Mouse (Mus musculus) right cerebral cortex, postnatal 14 days (tissue): ENCODE data around the gene Ccser2.
A peak's percentile ranks its signal among the peaks of the same experiment; 100 is the strongest.

Source experiments
- DNase-seq: peaks from one replicate; pipeline ENCODE4 v3.0.0; 2022

Ccser2 gene

DNA sequence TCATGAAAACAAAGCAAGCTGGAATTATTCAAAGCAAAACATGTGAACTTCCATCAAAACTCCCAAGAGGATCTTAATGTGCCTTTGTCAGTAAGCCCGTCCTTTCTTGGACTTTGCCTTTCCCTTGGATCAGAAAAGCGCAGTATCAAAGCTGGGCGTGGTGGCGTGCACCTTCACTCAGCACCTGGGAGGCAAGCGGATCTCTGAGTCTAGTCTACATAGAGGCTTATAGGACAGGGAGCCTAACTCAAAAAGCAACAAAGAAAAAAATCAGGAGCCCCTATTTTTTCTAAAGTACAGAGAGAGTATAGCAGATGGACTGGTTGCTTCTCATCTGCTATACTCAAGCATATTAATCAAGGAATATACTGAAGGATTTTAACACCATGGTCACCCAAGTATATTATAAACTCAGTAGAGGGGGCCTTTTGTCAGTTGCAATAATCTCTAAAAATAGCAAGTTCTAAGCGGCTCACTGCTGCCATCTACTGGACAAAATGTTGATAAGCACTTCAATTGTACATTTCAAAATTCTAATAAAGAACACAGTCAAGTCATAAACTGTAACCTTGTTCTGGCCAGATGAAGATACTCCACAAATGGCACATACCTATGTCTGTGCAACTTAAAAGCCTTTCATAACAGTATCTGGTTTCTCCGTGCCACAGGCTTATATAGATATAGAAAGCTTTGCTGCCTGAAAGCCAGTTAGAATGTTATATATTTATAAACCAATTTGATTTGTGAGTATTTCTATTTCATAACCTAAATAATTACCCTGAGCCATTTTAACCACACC lies 31.3 kb downstream of the Ccser2 start:
- DNase-seq: peak; percentile 22

DNA sequence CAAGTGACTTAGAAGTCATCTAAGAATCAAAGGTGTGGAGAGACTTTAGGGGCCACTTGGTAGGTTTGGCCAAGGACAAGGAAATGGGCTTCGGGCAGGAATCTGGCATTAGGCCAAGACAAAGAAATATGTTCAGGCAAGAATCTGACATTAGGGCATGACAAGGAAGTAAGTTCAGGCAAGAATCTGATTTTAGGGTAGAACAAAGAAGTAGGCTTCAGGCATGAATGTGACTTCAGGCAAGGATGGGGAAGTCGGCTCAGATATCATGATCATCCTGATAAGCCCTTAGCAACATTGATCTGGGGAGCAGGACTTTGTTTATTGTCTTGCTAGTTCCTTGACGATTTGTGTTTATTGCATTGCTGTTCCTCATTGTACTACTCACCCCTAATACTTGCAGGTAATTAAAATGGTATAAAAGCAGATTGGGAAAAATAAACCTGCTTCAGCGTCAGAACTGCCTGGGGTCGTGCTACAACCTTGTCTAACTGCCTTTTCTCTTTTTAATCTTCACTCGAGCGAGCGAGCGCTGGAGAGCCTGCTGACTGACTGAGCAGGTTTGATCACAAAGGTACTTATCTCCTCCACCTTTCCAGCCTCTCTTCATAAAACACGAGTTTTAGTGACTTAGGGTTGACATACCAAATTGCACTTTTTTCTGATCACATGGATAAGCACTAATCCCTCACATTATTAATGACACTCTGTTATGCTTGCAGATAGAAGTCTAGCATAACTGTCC lies 35.8 kb downstream of the Ccser2 start:
- DNase-seq: no peak

DNA sequence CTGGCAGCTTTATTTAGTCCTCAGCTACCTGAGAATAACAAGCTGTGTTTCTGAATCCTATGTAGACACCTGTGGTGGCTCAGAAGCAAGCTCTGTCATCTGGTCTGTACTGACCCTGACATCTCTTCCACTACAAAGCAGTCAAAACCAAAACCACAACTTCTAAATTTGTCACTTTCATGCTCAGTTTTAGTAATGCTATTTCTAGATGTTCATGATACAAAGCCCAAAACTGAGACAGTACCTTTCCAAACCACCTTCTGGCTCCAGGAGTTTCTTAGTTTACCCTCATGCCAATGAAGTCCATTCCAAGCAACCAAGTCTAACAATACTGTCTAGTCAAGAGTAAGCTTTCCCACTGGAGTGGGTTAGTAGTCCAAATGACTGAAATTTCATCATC lies 36.5 kb downstream of the Ccser2 start:
- DNase-seq: no peak

DNA sequence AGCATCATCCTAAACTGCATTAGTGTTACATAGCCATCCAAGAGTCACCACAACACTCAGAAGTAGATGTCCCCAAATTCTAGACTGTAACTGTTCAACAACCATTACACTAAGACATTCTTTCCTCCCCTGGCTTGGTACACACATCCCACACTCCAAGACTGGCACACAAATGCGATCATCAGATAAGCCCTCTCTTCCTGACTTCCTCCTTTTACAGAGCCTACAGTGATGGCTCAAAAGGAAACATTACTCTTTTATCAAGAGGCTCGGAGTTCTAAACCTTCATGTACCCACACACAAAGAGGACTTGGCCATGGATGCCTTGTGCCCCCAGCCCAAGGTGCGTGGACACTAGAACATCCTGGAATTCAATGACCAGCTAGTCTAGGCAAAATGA lies 45.2 kb downstream of the Ccser2 start:
- no peak for DNase-seq

DNA sequence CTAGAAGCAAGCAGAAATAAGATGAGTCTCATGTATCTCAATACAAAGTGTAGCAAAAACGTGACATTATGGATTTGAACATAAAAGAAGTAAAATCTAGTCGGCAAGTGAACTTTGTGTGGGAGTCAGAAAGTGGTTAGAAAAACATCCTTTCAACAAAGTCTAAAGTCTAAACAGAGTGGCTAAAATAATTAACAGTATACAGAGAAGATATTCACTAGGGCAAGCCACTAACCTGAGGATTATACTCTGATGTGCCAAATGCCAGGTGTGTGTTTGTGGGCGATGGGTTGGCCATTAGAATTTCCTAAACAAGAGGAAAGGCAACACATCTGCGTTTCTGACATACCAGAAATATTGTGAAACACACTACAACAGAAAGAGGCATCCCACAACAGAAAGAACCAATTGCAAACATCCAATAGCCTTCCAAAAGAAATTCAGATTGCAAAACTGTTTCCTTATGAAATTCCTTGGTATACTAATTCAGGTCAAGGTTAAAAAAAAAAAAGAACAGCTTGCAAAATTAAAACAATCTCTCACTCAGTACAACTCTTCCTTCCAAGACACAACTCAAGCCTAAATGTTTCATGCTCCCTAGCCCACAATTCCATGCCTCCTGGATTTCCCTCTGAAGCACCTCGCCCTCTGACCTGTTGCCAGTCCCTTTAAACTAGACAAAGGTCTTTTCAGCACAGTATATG lies 47.1 kb downstream of the Ccser2 start:
- DNase-seq: no peak

DNA sequence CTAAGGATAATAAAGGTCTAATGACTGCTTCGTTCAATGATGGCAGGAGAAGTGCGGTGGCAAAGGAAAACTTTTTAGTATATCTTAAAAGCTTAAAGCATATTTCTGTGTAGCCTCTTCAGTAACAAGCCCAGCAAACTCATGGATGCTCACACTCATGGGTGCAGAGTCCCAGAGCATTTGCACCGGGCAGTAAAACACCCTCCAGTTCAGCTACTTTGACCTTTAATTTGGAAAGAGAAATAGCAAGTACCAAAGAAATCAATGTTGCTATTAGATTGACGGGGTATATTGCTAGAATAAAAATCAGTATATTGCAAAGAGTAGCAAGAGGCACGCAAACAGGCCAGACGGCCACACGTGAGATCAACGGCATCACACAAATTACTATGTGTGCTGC lies 48.7 kb downstream of the Ccser2 start:
- no peak for DNase-seq

DNA sequence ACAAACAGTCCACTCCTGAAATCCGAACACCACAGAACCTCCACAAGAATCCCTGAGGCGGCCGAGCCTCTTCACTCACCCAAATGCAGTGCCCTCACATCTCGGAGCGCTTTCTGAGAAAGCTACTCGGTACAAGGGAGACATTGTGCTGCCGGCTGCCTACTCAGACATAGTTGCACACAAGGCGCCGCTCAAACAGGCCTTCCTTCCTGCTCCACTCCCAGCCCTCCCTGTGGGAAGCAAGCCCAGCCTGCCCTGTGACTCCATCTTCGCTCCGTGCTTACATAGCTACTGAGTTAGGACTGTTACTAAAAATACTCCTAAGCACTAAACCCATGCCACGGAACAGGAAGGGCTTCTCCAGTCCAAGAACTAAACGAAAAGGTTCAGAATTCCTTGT lies 49.4 kb downstream of the Ccser2 start:
- peak; percentile 63 for DNase-seq

DNA sequence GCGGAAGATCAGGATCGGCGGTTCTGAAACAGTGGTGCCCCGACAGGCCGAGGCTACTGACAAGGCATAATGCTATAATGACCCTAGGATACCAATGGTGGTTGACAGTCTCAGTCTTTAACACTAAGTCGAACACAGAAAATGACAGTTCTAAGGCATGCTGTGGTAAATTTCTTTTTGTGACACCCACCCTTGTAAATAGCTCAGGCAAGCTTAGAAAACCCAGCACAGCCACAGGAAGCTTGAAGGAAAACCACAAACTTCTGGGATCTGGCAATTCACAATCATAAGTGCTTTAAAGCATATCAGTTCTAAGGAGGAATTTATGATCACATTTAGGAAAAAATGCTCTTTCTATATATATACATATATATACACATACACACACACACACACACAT lies 53.4 kb downstream of the Ccser2 start:
- DNase-seq: no peak

DNA sequence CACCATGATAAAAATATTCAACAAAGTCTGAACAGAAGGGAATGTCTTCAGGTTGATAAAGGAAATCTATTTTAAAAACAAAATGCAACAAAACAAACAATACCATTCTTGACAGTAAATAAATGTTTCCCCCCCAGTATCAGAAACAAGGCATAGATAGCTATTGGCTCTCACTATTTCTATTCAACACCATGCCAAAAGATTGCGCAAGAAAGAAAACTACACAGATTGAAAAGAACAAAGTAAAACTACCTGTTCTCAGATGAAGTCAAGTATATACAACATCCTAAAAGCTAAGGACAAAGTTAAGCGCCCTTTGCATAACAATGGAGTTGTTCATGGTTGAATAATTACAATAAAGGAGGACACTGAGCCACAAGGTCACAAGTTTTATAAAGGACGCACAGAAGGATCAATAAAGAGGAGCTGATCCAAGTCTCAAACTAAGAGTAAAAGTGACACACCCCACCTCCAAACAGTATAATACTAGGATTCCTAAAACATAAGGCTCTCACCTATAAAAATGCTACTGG lies 54.0 kb downstream of the Ccser2 start:
- no peak for DNase-seq

DNA sequence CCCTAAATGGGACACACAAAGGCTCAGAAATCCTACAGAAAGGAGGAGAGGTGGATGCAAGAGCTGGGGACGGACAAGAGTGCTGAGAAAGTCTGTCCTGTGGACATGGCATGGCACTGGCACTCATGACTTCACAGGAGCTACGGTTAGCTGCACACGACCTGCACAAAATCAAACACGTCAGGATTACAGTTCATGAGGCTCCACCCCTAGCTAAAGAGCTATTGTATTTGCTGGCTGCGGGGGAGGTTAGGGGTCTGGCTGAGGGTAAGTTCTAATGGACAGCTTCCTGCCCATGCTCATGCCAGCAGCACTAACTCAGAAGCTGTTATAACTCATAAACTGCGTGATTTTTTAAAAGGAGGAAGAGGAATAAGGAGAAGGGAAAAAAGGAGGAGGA lies 56.8 kb downstream of the Ccser2 start:
- no peak for DNase-seq

DNA sequence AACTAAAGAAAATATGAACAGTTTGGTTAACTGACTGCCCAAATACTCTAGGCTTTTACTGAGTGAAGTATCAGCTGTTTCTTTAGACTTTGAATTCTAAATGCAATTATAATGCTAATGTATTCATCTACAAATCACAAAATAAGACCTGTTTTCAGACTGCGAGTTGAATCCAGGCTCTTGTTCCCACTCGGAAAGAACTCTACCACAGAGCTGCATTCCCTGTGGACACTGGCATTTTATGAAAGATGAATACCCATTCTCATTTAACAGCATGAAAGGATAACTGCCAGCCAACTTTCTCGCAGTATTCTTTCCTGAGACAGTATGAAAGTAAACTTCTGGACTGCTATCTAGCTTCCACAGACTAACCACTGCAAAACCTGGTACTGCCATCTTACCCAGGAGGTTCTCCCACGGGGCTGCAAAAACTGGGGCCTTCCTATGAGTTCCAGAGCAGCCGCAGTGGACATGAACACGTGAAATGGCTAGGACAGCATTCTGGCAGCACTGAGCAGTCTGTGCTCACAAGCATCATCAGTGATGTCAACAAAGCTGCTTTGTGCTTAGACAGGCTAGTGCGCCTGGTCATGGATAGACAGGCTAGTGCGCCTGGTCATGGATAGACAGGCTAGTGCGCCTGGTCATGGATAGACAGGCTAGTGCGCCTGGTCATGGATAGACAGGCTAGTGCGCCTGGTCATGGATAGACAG lies 62.6 kb downstream of the Ccser2 start:
- no peak for DNase-seq

DNA sequence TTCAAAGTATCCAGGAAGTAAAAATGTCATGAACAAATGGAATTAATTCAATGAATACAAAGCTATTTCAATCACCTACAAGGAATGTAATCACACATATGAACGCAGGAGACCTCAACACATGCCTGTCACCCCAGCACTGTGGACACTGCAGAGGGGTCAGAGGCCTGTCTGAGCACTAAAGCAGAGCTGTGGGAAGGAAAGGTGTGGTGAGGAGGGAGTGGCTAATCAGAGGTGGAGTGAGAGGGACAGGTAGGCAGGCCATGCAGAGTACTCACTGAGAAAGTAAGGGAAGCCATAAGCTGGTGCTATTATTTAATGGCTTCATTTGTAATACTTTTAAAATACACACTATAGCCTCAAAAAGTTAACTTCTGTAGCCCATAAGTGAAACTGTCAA lies 64.4 kb downstream of the Ccser2 start:
- DNase-seq: no peak

DNA sequence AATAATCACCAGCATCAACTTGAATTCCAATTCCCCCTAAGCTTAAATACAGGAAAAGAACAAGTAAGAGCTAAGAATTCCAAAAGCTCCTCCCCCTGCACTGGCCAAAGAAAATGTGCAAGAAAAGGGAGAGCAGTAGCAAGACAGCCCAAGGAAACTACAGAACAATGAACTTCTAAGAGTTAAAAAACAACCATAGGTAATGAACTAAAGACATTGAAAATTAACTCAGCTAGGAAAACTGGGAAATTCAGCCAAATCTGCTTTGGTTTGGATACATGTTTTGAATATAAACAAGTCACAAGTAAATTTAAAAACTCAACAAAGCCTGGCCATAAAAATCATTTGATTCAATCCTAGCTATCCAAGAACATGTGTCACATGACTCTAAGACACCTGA lies 67.7 kb downstream of the Ccser2 start:
- DNase-seq: no peak

DNA sequence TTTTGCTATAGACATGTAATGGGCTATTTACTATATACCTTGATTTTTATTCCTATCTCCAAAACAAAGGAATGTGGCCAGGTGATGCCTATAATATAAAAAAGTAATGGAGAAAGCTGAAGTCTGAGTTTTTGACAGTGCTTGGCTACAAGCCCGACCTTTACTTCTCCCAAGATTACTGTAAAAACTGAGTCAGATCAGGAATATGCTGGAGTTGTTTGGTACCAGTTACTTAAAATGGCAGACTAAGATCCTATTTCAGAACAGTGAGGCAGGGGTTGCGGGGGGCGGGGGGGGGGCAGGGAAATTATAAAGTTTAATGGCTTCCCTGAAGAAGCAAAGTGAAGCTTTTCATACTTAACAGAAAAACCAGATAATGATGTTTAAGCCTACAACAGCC lies 73.9 kb downstream of the Ccser2 start:
- DNase-seq: no peak

DNA sequence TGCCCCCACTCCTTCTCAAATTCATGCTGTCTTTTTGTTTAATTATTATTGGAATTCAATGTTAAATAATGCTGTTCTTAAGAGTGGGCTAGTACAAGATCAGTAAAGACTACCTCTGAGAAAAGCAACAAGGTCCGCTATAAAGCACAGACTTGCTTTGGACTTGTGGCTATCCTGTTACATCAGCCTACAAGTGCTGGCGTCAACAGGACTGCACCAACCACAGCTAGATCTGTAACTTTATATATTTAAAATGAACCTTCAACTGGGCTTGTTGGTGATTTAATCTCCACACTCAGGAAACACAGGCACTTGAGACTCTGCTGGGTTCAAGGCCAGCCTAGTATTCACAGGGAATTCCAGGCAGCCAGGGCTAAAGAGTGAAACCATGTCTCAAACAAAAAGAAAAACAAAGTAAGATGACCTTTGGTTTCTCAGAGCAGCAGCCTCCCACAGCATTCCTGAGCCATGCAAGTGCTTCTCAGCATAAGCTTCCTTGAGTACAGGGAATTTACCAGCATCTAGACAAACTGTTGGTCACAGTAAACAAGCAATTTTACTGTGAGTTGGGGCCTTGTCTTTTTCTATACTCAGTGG lies 75.7 kb downstream of the Ccser2 start:
- DNase-seq: no peak

DNA sequence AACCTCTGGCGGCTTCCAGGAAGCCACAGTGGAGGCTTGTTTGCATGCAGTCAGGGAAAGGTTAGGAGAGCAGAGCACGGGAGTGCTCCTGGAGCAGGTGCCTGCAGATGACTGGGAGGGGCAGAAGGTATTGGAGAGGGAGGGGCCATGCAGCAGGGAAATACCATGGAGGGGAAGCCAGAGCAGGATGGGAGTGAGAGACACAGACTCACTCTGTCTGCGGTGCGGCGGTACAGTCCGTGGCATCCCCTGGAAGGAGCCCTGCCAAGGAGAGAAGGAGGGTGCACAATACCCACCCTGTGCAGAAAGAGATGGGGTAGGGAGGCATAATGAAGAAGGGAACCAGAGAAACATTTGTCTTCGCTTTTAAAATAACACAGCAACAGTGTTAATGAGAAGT lies 78.4 kb downstream of the Ccser2 start:
- no peak for DNase-seq

DNA sequence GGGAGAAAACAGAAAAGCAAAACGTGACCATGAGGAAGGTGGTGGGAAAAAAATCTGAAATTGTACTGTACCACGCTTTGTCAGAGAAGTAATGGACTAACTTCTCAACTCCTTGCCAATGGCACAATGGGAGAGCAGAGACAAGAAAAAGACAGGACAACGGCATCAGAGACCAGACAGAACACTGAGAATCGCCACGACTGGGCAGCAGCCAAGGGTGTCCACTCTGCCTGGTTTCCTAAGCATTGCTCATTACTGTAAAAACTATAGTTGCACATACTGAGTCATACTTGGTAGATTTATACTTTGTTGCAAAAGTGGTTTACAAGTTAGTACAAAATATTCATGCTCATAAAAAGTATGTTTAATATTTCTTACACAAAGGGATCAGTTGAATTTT lies 82.9 kb downstream of the Ccser2 start:
- no peak for DNase-seq

DNA sequence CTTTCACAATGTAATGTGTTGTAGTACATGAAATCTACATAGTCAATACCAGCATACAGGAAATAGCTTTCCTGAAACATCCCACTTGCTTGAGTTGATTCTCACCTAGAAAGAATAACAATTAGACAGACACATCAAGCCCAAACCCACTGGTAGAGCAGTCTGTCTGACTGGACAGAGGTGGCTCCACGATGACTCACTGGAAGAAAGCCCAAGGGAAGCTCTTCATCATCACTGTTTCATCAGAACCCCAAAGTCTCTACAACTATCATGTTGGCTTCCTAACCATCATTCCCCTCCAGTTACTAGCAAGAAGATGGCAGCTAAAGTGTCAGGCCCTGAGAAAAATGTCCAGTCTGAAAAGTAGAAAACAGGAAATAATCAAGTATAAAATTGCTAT lies 83.5 kb downstream of the Ccser2 start:
- DNase-seq: no peak

DNA sequence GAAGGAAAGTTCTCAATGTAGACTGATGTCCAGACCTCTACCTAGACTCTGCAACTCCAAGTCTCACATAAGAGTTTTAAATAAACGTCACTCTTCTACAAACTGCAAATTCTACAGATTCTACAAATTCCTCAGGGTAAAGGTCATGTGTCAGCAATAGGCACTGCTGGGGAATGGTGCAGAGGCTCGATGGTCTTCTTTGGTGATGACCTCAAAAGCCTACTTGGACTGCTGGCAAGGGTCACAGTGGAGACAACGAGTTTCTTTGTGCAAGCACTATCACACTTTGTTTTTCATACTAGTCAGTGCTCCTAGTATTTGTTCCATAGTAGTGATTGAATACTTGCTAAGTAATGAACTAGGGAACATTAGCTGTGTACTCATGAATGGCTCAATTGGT lies 85.0 kb downstream of the Ccser2 start:
- DNase-seq: no peak

DNA sequence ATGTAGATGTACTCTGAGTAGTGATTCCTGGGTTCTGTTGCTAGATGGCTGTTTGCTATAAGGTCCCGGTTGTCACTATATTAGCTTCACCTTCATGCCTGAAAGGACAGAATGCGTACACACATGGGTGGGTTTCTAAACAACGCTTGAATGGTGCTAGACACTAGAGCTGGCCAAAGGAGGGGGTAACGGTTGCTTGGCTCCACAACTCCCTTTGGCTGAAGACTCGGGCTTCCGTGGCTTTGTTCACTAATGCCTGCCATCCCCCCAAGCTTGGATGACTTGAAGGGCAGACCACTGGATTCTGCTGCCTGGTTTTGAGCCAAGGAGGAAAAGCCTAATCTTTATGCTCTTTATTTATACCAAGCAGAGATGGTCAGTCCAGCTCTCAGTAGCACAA lies 98.3 kb downstream of the Ccser2 start:
- no peak for DNase-seq

DNA sequence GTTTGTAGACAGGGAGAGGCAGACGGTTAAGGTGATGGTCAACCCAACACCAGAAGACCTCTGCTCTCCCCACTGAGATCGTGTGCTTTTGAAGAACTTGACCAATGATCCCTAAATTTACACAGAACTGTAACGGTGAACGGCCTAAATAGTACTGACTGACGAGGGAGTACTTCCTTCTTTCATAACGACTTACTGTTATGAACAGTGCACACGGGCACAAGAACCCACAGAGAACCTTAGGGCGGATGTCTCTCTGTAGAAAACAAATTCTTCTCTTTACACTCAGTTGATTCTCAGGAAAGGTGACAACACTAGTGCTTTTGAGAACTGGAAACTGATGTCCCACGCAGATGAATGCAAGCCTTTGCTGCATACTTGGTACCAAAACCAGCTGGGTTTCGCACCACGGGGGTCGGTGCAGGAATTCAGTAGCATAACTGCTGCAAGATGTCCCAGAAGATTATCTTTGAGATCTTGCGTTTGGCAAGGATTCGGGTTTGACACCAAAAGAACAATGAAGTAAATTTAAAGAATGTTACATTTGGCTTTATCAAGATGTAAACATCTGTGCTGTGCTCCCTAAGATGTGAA lies 99.7 kb downstream of the Ccser2 start:
- DNase-seq: no peak
